ENCODE assay signal across 9 mouse cellular contexts in genomic region chr12:79880346-79880745, GRCm38 (mm10).
DNase-seq lines count a peak whose midpoint lies in the region; ATAC-seq lines count a peak whose summit lies in the region.
"Had no signal": no experiment of that assay in that cellular context is flagged by ENCODE, and none has a peak within 500 bp of the region (broad histone marks: within the 10 kb centered on the region; RNA-seq: fewer than 3 reads in every experiment).

No protein-coding gene starts in this region.

- H3K36me3 ChIP-seq in kidney, embryonic 15.5 days: no peaks in the 10 kb centered on the region
- H3K36me3 ChIP-seq in embryonic facial prominence, embryonic 12.5 days: no peaks in the 10 kb centered on the region
- H3K36me3 ChIP-seq in hindbrain, embryonic 13.5 days: no peaks in the 10 kb centered on the region
- H3K36me3 ChIP-seq in neural tube, embryonic 13.5 days: no peaks in the 10 kb centered on the region

- no peak for DNase-seq in kidney, adult 18-20 months
- no peak for DNase-seq in natural killer cell, adult 2 months (ENCODE audit: low spot score in 2 of 2)
- no peak for DNase-seq in testis, postnatal 14 days (ENCODE audit: low spot score)
- DNase-seq in spleen, postnatal 36 days (ENCODE audit: low spot score in 2 of 2): no peak
- DNase-seq: liver, postnatal 0 days had no signal

- H3K9me3 ChIP-seq in kidney, embryonic 15.5 days (replicated peaks): no peaks in the 10 kb centered on the region
- H3K9me3 ChIP-seq in embryonic facial prominence, embryonic 12.5 days: 0 out of 2 replicates have a peak, but pooled peaks cover 6% of the 10 kb centered on the region
- H3K9me3 ChIP-seq in hindbrain, embryonic 13.5 days: no peaks in the 10 kb centered on the region
- peaks cover 7% of the 10 kb centered on the region; the same call in 1 of the 2 replicates for H3K9me3 ChIP-seq in neural tube, embryonic 13.5 days

- no peak overlapping the region for H3K4me3 ChIP-seq in kidney, embryonic 15.5 days (replicated peaks)
- no peak overlapping the region for H3K4me3 ChIP-seq in embryonic facial prominence, embryonic 12.5 days
- no peak overlapping the region for H3K4me3 ChIP-seq in hindbrain, embryonic 13.5 days
- no peak overlapping the region for H3K4me3 ChIP-seq in neural tube, embryonic 13.5 days

- H3K4me2 ChIP-seq in kidney, embryonic 15.5 days: no peak overlapping the region
- no peak overlapping the region for H3K4me2 ChIP-seq in embryonic facial prominence, embryonic 12.5 days (replicated peaks)
- H3K4me2 ChIP-seq in hindbrain, embryonic 13.5 days: no peak overlapping the region
- H3K4me2 ChIP-seq in neural tube, embryonic 13.5 days: no peak overlapping the region

- peak overlapping the region; percentile 85 for H3K27ac ChIP-seq in kidney, embryonic 15.5 days
- peak overlapping the region; percentile 90 for H3K27ac ChIP-seq in embryonic facial prominence, embryonic 12.5 days
- peak overlapping the region; percentile 59 for H3K27ac ChIP-seq in hindbrain, embryonic 13.5 days
- peak overlapping the region; percentile 78 for H3K27ac ChIP-seq in neural tube, embryonic 13.5 days (replicated peaks)

- ATAC-seq in kidney, embryonic 15.5 days (replicated peaks; ENCODE audit: low FRiP score): no peak
- no peak for ATAC-seq in embryonic facial prominence, embryonic 12.5 days (ENCODE audit: insufficient number of reproducible peaks, insufficient read depth, low FRiP score, low TSS enrichment)
- no peak for ATAC-seq in hindbrain, embryonic 13.5 days (ENCODE audit: low FRiP score)
- no peak for ATAC-seq in neural tube, embryonic 13.5 days (ENCODE audit: low read depth)

- 52% methylated on average over 4 of the region's 4 CpGs for WGBS in kidney, embryonic 15.5 days
- WGBS in embryonic facial prominence, embryonic 12.5 days: 47% methylated on average over 4 of the region's 4 CpGs
- 62% methylated on average over 4 of the region's 4 CpGs for WGBS in hindbrain, embryonic 13.5 days
- WGBS in neural tube, embryonic 13.5 days: 54% methylated on average over 4 of the region's 4 CpGs

- no peak overlapping the region for H3K9ac ChIP-seq in kidney, embryonic 15.5 days
- no peak overlapping the region for H3K9ac ChIP-seq in embryonic facial prominence, embryonic 12.5 days
- no peak overlapping the region for H3K9ac ChIP-seq in hindbrain, embryonic 13.5 days
- H3K9ac ChIP-seq in neural tube, embryonic 13.5 days: no peak overlapping the region
- H3K9ac ChIP-seq: liver, postnatal 0 days had no signal

- peaks cover 39% of the 10 kb centered on the region for H3K4me1 ChIP-seq in kidney, embryonic 15.5 days
- peaks cover 36% of the 10 kb centered on the region for H3K4me1 ChIP-seq in embryonic facial prominence, embryonic 12.5 days
- peaks cover 33% of the 10 kb centered on the region for H3K4me1 ChIP-seq in hindbrain, embryonic 13.5 days (replicated peaks)
- peaks cover 37% of the 10 kb centered on the region for H3K4me1 ChIP-seq in neural tube, embryonic 13.5 days (replicated peaks)

- no peaks in the 10 kb centered on the region for H3K27me3 ChIP-seq in kidney, embryonic 15.5 days
- H3K27me3 ChIP-seq in embryonic facial prominence, embryonic 12.5 days: no peaks in the 10 kb centered on the region
- no peaks in the 10 kb centered on the region; the same call in 1 of the 2 replicates for H3K27me3 ChIP-seq in hindbrain, embryonic 13.5 days
- no peaks in the 10 kb centered on the region for H3K27me3 ChIP-seq in neural tube, embryonic 13.5 days
